Mouse (Mus musculus) C2C12 (cell line): ENCODE data around the gene Ldb3. TPM values are rescaled to one million over a fixed set of nuclear protein-coding genes. Genes with fewer than 3 reads are reported as not detected.

ENCODE experiments used
- H3K27me3 ChIP-seq: one replicate; pipeline ENCODE4 v1.6.1; 2011; ENCODE audit not compliant: control insufficient read depth, insufficient read depth, insufficient read length
- H3K36me3 ChIP-seq: one replicate; pipeline ENCODE4 v1.6.1; 2011; ENCODE audit not compliant: control insufficient read depth, insufficient read depth
- H3K4me3 ChIP-seq: one replicate; pipeline ENCODE4 v1.5.1; 2011; ENCODE audit warnings: mild to moderate bottlenecking, control low read depth; ENCODE audit not compliant: poor library complexity, insufficient read depth, severe bottlenecking
- H3K79me2 ChIP-seq: one replicate; pipeline ENCODE4 v1.6.1; 2011; ENCODE audit not compliant: control insufficient read depth, insufficient read depth
- H3K79me3 ChIP-seq: one replicate; pipeline ENCODE4 v1.6.1; 2011; ENCODE audit warnings: low read depth, control low read depth
- H3ac ChIP-seq: one replicate; pipeline ENCODE3; 2011; ENCODE audit warnings: low read depth; ENCODE audit not compliant: control insufficient read depth, insufficient read length
- CEBPB ChIP-seq: IDR thresholded peaks from one replicate; pipeline ENCODE4 v1.6.1; 2011; ENCODE audit warnings: low read depth, mild to moderate bottlenecking, control low read depth, moderate library complexity
- CTCF ChIP-seq: IDR thresholded peaks from one replicate; pipeline ENCODE4 v1.5.1; 2011; ENCODE audit not compliant: control insufficient read depth, insufficient read depth, insufficient read length
- FOSL1 ChIP-seq: IDR thresholded peaks from one replicate; pipeline ENCODE4 v1.8.0; 2011; ENCODE audit warnings: mild to moderate bottlenecking, low read length; ENCODE audit not compliant: poor library complexity, insufficient read depth, severe bottlenecking
- MAX ChIP-seq: IDR thresholded peaks from one replicate; pipeline ENCODE4 v1.6.1; 2011; ENCODE audit warnings: mild to moderate bottlenecking, control low read depth
- MYOD1 ChIP-seq: IDR thresholded peaks from one replicate; pipeline ENCODE4 v1.6.1; 2011; ENCODE audit warnings: low read depth; ENCODE audit not compliant: control insufficient read depth, insufficient read length
- MYOG ChIP-seq: IDR thresholded peaks from one replicate; pipeline ENCODE4 v1.6.1; 2011; ENCODE audit not compliant: control insufficient read depth, insufficient read length; ENCODE audit errors: extremely low read depth
- USF1 ChIP-seq: IDR thresholded peaks from one replicate; pipeline ENCODE4 v1.6.1; 2011; ENCODE audit warnings: low read depth, mild to moderate bottlenecking, control low read depth, moderate library complexity
- long read RNA-seq, 2 experiments: library from polyadenylated mRNA; unstranded; transcript quantifications; one replicate each; pipeline ENCODE4 v2.0.0; 2019 to 2020
- polyA plus RNA-seq: library from polyadenylated mRNA; unstranded; fragments of >200 nt; fragmentation: generic; extraction: Trizol; gene quantifications from one replicate; pipeline ENCODE4 v1.2.1, GENCODE M21; 2012; ENCODE audit warnings: missing spikeins

The Ldb3 gene
- 4.0 TPM for polyA plus RNA-seq
- long read RNA-seq, experiment 1, full-length matches to known transcripts, result 2 of 6 reads
- long read RNA-seq, experiment 1, partial matches to known transcripts, result 1 of 6 reads
- long read RNA-seq, experiment 1, other reads (novel, unspliced or antisense), result 3 of 6 reads
- long read RNA-seq, experiment 2, partial matches to known transcripts, result 1 of 4 reads
- long read RNA-seq, experiment 2, other reads (novel, unspliced or antisense), result 3 of 4 reads

DNA sequence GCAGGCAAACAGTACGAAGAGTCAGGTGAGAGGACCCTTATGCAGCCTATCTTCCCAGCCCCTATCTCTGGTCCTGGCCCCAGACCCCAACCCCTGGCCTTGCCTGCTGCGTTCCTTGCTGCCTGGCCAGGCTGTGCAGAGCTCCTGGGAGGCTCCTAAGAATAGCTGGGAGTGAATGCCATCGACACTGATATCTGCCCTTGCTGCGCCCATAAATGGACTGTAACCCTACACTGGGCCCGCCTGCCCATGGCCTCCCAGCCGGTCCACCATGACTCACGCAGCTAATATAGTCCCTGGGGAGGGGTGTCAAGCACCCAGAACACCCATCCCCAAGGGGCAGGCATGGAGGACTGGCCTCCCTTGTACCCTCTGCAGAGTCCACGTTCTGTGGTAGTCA is at the start of gene Ldb3:
Gene Ldb3 (minus strand): TSS at position 185 of the 400 bp plus-strand sequence.
- Histone ChIP-seq H3K79me3 (peaks cover 4% of the 10 kb centered on the region), H3ac (peak within 1 kb of the TSS; percentile 69), H3K36me3 (no peaks in the 10 kb centered on the region), H3K79me2 (peaks cover 19% of the 10 kb centered on the region), H3K4me3 (peak within 1 kb of the TSS; percentile 31), H3K27me3 (no peaks in the 10 kb centered on the region)
- TF ChIP-seq FOSL1 (peak; percentile 59), CEBPB (no peak)

GRCm38 (mm10) chr14:34635721-34636120 is 47.2 kb upstream of the Ldb3 start:
- H3K79me2 ChIP-seq, result no peaks in the 10 kb centered on the region
- no peaks in the 10 kb centered on the region for H3K36me3 ChIP-seq
- H3K79me3 ChIP-seq, result no peaks in the 10 kb centered on the region
- H3K27me3 ChIP-seq, result no peaks in the 10 kb centered on the region
- no peak overlapping the region for H3ac ChIP-seq
- no peak for TF ChIP-seq CEBPB
- TF ChIP-seq USF1, result no peak
- no peak for TF ChIP-seq FOSL1
- TF ChIP-seq MAX, result no peak
- no peak for TF ChIP-seq CTCF
- TF ChIP-seq MYOD1, result no peak
- no peak for TF ChIP-seq MYOG
- H3K4me3 ChIP-seq, result no peak overlapping the region

- TF ChIP-seq CEBPB (no peak), FOSL1 (no peak), CTCF (no peak), MYOD1 (no peak), USF1 (no peak), MAX (no peak), MYOG (no peak)
- H3K36me3 ChIP-seq, result no peaks in the 10 kb centered on the region
- no peaks in the 10 kb centered on the region for H3K79me3 ChIP-seq
- no peaks in the 10 kb centered on the region for H3K79me2 ChIP-seq
- H3ac ChIP-seq, result no peak overlapping the region
- no peaks in the 10 kb centered on the region for H3K27me3 ChIP-seq
- no peak overlapping the region for H3K4me3 ChIP-seq
Measured at GRCm38 (mm10) chr14:34635192-34635591, 46.7 kb upstream of the Ldb3 start.

DNA sequence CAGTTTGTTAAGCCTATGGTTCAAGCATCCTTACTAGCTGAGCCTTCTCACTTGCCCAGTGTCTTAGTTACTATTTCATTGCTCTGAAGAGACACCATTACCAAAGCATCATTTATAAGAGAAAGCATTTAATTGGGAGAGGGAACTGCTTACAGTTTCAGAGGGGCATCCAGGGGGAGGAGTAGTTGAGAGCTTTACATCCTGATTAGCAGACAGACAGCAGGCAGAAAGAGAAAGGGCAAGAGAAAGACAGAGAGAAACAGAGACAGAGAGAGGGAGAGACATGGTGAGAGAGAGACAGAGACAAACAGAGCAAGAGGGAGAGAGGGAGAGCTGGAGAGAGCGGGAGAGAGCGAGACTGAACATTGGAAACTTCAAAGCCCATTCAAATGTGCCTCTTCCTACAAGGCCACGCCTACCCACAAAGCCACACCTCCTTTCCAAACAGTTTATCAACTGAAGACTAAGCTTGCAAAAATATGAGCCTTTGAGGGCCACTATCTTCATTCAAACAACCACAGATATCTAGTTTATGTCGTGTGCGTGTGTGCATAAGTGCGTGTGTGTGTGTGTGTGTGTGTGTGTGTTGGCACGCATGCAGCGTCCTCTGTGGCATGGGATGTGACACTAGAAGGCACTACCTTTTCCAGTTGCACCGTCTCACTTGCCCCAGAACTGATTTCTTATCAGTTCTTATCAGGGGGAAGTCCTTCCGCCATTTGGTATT is 44.4 kb upstream of the Ldb3 start:
- TF ChIP-seq CEBPB (no peak), CTCF (no peak), FOSL1 (no peak), MAX (no peak), USF1 (no peak), MYOD1 (no peak), MYOG (no peak)
- no peak overlapping the region for H3ac ChIP-seq
- H3K79me3 ChIP-seq, result no peaks in the 10 kb centered on the region
- H3K36me3 ChIP-seq, result no peaks in the 10 kb centered on the region
- H3K79me2 ChIP-seq, result no peaks in the 10 kb centered on the region
- H3K4me3 ChIP-seq, result no peak overlapping the region
- no peaks in the 10 kb centered on the region for H3K27me3 ChIP-seq

GRCm38 (mm10) chr14:34626824-34627223 is 38.3 kb upstream of the Ldb3 start:
- no peak overlapping the region for H3K4me3 ChIP-seq
- no peaks in the 10 kb centered on the region for H3K79me2 ChIP-seq
- peaks cover 3% of the 10 kb centered on the region for H3K27me3 ChIP-seq
- no peak overlapping the region for H3ac ChIP-seq
- TF ChIP-seq MAX, result no peak
- TF ChIP-seq MYOD1, result no peak
- H3K36me3 ChIP-seq, result no peaks in the 10 kb centered on the region
- H3K79me3 ChIP-seq, result no peaks in the 10 kb centered on the region

- no peaks in the 10 kb centered on the region for H3K36me3 ChIP-seq
- no peak overlapping the region for H3ac ChIP-seq
- no peak overlapping the region for H3K4me3 ChIP-seq
- H3K79me3 ChIP-seq, result no peaks in the 10 kb centered on the region
- no peaks in the 10 kb centered on the region for H3K79me2 ChIP-seq
- TF ChIP-seq USF1, result no peak
- TF ChIP-seq FOSL1, result no peak
- no peak for TF ChIP-seq MAX
- H3K27me3 ChIP-seq, result peaks cover 3% of the 10 kb centered on the region
Measured at GRCm38 (mm10) chr14:34623531-34624210, 35.2 kb upstream of the Ldb3 start.
